Mouse (Mus musculus): ENCODE results near the gene Hebp2.

GRCm38 (mm10) chr10:18549321-18550216, 3.7 kb upstream of the Hebp2 start:
- TF ChIP-seq CTCF (IDR thresholded peaks at IDR 0.05; ENCODE audit: low read depth) (no peak), EP300 (IDR thresholded peaks at IDR 0.05; ENCODE audit: low read depth) (no peak)
